Mouse (Mus musculus): Measurements from ENCODE around the gene Galntl6.

Galntl6 gene

DNA sequence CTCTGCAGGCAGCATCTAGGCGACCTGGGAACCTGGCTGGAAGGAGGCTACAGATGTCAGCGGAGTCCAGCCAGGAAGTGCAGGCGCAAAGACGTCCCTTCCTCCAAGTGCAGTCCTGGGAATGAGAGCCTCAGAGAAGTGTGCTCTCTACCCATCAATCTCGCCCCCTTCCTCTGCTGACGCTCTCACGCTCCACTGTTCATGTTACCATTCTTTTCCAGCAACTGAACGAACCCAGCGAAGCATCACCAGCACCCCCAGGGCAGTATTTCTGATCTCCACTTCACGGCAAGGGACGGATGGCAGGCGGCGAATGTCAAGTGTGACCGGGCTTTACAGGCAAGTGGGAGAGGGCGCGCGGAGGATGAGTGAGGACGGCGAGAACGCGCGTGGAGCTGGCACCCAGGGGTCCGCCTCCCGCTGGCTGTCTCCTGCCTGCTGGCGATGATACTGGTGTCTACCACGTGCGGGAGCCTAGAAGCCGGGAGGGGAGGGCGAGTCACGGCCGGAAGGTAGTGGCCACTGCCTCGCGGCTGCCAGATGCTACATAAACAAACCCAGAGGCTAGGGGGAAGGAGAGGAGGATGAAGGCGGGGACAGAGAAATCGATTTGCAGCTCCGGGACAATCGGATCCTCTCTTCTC lies at the start of gene Galntl6:
TSS of gene Galntl6 (minus strand) at position 445 of the 644 bp plus-strand sequence.
- no peak for DNase-seq (ENCODE audit: low spot score in 2 of 2)

DNA sequence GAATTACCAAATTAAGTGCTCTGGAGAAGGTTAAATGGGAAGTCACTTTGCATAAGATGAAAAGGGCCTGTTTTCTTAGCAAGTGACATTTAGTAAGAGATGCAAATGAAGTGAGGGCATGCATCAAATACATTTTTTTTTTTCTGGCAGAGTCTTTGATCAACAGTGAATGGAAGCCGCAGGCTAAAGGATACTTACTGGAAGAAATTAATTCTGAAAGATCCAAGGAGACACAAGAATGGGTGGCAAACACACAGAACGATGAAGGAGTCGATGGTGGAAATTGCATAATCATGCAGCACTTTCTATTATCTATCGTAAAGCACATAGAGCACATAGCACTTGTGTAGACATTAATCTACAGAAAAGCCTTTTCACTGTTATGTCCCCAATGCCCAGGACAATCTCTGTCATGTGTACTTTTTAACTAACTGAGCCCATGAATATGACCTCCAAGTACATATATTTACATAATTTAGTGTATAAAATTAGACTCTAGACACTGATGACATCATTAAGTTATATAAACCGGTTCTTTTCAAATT lies 44.8 kb upstream of the Galntl6 start:
- no peak for DNase-seq (ENCODE audit: low spot score in 2 of 2)

DNA sequence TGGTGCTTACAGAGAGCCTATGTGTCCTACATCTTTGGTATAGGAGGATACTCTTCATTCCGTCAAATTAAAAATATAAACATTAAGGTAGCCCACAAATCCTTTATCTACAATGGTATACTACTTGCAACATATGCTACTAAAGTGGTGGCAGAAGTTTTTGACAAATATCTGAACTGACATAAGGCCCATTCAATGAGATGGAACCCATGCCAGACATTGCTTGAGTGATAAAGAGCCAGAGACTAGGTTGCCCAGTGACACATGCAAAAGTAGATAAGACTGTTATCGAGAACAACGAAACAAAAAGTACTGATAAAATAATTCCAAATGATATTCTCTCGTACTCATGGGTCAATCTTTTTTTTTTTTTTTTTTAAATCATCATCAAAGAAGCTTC lies 31.3 kb upstream of the Galntl6 start:
- no peak for DNase-seq (ENCODE audit: low spot score in 2 of 2)

DNA sequence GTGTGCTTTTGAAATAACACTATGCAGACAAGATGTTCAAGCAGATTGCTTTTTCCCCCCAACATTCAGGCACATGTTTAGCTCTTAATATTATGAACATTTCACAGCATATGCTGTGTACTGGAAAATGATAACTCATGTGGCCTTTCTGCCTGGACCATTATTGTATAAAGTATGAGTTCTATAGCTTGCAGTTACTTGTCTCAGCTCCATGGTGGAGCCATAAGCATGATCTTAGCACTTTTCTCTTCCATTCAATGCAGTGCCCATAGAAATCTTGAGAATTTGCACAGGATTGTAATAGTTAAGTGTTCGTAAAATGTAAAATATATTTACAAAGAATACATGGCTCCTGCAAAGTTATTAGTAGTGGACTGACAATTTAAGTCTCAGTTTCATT lies 18.6 kb upstream of the Galntl6 start:
- no peak for DNase-seq (ENCODE audit: low spot score in 2 of 2)

DNA sequence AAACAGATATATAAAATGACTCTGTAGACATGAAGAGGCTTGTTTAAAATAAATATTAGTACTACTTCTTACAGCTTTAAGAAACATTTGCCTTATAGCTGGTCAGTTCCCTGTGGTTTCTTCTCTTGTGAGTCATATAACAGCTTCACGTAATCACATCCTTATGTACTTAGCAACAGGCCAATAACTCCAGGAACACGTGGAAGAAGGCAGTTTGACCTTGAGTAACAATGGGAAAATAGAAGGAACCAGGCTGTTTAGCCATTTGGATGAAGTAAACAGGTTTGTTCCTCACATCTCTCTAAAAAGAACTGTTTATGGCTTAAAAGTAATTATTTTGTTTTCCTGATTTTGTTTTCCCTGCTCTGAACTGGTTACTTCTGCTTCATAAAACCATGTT lies 2.7 kb upstream of the Galntl6 start:
- no peak for DNase-seq (ENCODE audit: low spot score in 2 of 2)

DNA sequence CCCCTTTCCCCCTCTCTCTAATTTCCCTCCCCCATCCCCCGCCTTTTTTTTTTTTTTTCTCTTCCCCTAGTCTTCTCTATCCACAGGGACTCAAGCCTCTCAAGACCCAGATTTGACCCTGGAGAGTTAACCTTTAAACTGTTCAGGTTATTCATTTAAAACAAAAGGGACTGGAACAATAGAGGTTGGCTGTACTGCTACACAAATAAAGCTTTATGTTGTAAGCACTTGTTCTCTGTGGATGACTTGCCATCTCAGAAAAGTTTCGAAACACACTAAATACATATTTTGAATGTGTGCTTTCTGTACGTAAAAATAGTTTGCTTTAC lies 1.2 kb upstream of the Galntl6 start:
- DNase-seq (ENCODE audit: low spot score in 2 of 2), result no peak

DNA sequence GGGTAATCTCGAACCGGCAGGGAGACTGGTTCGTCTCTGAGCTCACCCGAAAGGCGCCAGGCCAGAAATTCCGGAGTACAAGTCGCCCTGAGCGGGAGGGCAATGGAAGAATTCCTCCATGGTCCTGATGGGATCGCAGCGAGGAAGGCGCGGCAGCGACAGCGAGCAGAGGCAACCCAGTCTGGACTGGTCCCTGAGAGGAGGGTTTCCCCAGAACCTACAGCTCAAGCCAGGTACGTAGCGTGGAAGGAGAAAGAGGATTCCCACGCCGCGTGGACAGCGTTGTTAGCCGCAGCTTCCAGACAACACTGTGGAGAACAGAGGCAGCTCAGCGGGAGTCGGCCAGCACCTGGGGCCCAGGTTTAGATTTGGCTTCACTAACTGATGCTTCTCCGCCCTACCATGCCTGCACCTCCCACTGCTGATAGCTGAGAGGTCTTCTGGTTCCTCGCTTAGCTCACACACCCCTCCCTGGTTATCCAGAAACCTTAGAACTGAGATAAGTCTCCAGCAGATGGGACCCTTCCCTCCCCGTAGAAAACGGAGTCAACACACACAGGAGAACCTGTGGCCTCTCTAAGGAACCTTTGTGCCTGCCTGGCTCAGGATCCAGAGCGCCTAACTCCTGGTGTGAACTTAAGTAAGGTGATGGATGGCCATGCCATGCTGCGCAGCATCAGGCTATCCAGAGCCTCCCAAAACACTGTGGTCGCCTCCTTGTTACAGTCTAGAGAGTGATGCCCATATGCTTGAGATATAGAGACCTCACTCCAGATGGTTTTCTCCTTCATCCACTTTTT lies 600 bp upstream of the Galntl6 start:
- no peak for DNase-seq (ENCODE audit: low spot score in 2 of 2)

DNA sequence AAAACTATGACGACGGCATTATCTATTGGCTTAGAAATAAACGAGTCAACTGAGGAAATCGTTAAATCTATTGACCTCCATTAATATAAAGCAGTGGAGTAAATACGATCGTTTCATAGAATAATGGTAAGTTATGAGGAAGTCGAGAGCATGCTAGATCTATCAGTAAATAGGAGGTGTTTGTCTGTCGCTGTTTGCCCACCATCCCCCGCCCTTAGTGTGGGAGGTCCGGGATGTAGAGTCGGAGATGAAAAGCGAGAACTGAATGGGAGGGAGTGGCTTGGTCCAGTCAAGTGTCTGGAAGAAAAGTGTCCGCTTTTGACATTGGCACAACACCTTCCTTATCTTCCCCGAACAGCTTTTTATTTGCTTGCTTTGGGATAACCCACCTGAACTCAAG lies 763 bp downstream of the Galntl6 start, which contains the start of gene BC030500:
TSS of gene BC030500 (plus strand) at position 79 of the 400 bp plus-strand sequence.
- no peak for DNase-seq (ENCODE audit: low spot score in 2 of 2)

DNA sequence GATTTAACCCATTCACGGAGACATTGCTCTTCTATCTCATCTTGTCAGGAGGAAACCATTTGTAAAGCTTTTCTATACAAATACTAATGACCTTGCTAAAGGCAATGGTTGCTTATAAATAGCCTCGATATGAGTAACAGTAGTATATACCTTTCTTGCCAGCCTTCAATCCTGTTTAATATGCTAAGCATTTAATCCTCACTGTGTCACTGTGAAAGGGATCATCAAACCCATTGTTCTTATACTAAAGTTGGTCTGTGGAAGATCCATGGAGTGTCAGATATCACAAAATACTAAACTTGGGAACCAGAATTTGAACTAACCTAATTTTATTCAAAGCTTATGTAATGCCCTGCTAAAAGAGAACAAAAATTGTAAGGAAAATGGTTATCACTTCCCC lies 8.0 kb downstream of the Galntl6 start:
- DNase-seq (ENCODE audit: low spot score in 2 of 2), result no peak

DNA sequence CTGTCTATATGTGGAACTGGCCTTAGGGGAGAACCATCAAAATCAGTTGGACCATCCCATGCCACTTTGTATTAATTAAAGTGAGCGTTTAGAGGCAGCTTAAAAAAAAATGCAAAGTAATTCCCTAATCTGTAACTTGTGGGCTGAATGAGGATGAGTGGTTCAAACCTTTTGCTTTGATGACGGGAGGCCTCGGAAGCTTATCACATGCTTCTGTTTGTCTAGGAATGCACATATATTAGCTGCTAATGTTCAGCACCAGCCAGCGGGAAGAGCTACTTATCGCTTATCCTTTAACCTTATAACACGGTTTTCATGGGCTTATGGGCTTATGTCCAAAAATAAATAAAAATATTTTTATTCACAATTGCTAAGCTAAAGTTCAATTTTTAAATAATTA lies 16.5 kb downstream of the Galntl6 start:
- DNase-seq (ENCODE audit: low spot score in 2 of 2), result no peak

DNA sequence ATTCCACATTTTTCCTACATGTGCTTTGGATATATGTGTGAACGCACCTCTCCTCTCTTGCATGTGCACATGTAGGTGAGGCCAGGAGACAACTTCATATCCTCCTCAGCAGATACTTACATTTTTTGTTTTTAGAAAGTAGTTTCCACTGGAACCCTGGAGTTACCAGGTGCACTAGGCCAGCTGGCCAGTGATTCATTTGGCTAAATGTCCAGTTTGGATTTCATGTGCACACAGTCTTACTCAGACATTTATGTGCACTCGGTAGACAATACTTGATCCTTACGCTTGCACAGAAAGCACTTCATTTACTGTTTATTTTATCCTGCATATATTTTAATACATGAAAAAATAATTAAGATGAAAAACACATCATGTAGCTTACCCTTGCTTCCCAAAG lies 21.8 kb downstream of the Galntl6 start:
- no peak for DNase-seq (ENCODE audit: low spot score in 2 of 2)

DNA sequence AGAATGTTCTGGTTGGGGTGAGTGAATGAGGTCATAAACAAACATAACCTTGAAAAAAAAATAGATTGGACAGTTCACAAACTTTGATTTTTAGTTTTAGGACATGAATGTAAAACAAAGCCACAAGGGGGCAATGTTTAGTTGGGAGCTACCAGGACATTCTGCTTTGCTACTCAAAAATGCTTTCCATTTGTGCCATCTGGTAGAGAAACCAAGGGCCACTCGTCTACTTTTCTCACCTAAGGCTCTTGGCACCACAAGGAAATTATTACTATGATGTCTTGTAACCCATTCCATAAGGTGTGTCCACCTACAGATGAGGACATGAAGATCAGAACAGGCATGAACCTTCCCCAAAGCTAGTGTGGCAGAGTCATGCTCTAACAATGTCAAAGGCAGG lies 26.0 kb downstream of the Galntl6 start:
- DNase-seq (ENCODE audit: low spot score in 2 of 2), result no peak

DNA sequence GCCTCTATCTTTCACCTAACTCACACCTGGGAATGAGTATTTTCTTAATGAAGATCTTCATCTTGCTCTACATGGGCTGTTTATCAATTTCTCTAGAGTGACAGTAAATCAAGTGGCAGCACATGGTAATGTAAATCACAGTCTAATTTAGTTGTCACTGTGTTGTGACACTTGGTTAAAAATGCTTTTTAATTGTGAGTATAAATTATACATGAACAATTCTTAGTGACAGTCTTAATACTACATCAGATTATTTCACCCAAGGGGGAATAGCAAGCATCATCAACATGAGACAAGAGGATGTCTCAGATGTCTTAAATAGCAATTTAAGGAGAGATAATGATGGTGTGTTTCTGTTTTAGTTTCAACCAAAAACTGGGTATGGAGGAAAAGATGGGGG lies 88.1 kb downstream of the Galntl6 start:
- no peak for DNase-seq (ENCODE audit: low spot score in 2 of 2)

DNA sequence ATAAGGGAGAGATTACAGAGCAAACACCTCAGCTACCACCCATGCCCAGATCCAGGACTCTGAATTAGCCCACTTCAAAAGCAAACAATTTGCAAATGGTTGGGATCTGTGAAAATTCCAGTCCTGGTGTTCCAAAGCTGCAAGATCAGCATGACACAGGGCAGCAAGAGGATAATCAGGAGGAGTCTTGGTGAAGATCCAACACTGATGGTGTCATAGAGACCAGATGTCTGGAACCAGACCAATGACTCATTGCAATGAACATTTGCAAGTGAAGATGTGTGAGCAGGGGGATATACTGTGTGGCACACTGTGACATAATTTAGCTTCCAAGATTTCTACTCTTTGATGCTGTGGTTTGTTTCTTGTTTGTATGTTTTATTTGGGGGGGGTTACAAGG lies 107.2 kb downstream of the Galntl6 start:
- DNase-seq (ENCODE audit: low spot score in 2 of 2), result no peak

DNA sequence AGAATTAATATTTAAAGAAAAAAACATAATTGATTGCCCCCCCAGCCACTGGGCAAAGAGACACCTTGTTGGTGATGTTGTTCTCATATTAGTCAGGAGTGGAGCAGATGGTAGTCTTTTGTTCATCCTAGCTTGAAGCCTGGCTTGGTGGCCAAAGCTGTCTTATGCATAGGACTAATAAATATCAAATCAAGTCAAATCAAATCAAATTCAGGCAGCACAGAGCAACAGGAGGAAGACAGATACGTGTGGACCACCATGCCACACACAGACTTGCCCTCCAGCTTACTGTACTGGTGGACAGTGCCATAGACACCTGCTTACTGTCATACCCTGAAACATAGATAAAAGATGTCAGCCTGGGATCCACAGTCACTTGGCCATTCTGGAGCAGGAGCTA lies 110.6 kb downstream of the Galntl6 start:
- no peak for DNase-seq (ENCODE audit: low spot score in 2 of 2)

DNA sequence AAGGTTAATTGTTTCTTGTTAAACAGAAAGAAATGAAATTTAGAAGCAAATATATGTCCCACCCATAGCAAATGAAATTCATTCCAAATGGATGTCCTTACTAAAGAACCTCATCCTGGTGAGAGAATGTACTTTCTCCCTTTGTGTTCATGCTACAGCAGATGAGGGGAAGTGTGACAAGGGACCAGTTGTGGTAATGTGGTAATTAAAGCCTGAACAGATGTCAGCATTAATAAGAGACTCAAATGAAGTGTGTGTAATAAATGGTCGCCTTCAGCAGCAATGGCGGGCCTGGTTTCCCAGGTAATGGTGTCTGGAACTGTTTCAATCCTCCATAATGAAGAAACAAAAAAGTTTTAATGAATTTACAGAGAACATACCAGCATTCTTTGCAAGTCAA lies 158.7 kb downstream of the Galntl6 start:
- no peak for DNase-seq (ENCODE audit: low spot score in 2 of 2)

DNA sequence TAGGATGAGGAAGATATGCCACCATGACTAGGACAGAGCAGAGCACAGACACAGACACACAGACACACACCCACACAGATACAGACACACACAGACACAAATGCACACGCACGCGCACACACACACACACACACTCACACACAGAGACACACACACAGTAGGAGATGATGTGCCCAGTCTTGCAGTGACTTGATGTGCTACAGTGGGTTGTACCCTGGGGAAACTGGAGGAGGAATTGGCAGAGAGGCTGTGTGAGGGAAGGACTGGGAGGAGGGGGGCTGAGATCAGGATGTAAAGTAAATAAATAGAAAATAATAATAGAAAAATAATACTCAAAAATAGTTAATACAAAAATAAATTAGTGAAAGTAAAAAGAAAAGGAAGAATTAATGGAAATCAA lies 174.5 kb downstream of the Galntl6 start:
- DNase-seq (ENCODE audit: low spot score in 2 of 2), result no peak

DNA sequence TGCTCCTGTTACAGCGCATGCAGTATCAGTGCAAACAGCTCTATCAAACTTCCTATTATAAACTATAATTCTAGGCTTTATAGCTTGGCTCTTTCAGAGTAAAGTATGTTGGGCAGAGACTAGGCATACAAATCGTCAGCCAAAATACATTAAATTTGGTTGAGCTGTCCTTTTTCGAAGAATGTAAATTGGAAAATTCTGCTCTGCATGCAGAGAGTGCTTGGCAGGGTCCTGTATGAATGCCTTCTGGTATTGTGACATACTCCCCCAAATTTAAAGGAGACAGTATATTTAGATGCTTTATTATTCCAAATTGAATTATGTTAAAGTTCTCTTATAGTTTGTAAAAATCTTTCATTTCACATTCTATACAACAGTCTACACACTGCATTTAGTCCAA lies 220.7 kb downstream of the Galntl6 start:
- no peak for DNase-seq (ENCODE audit: low spot score in 2 of 2)

DNA sequence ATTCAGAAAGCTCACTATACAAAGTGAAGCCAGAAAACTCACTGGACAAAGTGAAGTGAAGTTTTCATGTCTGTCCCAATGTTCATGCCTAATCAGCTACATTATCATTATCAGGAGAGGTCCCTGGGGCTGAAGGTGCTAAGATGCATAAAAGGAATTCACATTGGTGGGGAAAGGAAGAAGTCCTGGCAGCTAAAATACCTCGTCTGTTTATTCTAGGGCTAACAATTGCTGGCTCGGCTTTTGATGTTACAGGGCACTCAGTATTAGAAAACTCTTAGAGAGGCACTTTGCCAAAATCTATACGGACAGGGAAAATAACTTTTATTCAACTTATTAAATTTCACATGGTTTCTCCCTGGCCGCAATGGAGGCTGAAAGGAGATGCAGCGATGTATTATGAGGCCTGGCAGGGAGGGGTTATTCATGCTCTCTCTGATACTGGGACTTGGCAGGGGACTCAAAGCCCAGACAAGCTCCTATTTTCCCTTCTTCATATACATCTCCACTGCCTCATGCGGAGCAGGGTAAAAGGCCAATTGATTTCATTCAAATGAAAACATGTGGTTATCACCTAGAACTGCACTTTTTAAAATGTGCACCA lies 234.5 kb downstream of the Galntl6 start:
- DNase-seq (ENCODE audit: low spot score in 2 of 2), result no peak

DNA sequence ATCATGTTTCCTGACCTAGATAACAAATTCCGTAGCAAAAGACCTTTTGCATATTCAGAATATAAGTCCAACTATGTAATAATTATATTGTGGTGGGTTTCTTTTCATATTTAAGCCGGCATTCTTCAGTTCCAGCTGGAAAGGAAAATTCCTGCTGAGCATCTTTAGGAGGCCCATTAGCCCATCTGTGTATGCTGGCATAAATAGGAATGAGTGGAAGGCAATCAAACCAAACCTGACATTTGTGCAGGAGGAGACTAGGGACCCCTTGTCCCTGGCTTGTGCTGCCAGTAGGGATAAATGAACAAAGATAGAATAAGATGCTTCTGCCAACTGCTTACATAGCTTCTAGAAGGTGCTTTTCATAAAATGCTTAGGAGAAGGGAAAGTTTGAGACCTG lies 243.4 kb downstream of the Galntl6 start:
- no peak for DNase-seq (ENCODE audit: low spot score in 2 of 2)

DNA sequence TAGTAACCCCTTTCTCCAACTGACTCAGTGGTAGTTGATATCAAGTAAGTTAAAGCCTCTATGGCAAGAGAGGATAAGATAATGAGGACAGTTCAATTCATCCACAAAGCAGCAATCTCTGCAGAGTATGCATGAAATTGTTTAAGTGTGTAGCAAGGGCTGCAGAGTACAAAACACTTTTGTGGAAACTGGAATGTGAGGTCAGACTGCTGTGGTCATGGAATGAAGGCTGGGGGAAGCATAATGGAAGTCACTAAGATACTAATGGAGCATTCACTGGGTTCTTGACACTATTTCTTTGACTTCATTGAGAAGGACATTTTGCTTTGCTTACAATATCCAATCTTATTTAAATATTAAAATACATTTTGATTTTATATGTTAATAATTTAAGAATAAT lies 252.4 kb downstream of the Galntl6 start:
- DNase-seq (ENCODE audit: low spot score in 2 of 2), result no peak

DNA sequence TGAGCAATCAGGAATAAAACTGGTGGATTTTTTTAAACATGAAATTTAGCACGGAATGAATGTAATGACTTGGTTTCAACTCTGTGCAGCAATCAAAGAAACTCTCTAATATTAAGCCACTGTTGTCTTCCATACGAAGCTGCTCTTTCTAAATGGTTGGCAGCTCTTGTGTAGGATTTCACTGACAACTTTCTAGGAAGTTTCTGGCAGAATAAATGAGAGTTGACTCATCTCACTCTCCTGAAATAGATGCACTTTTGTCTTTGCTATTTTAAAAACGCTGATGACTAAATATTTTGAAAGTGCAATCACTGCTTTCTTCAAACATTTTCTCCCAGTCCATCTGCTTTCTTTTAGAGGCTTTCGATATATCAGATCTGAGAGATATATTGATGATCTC lies 256.8 kb downstream of the Galntl6 start:
- DNase-seq (ENCODE audit: low spot score in 2 of 2), result no peak

DNA sequence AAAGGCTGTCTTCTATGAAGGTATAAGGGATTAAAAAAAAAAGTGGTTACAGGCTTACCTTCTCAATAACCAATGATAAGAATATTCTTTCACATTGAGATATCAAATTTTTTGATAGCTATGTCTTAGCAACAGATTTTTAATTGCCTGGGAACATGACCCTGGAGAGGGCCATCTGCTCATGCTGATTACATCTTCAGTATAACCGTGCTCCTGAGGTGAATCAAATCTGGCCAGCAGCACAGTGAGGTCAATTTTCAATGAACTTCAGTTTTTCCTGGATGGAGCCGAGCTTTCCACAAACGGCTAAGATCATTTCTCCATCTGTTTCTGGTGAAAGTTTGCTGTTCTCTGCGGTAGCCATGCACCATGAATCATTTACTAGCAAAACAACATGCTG lies 306.0 kb downstream of the Galntl6 start:
- DNase-seq (ENCODE audit: low spot score in 2 of 2), result no peak

Measured in heart, adult 9 months (tissue).